ENCODE assay signal across 8 mouse cellular contexts in the genomic region with DNA sequence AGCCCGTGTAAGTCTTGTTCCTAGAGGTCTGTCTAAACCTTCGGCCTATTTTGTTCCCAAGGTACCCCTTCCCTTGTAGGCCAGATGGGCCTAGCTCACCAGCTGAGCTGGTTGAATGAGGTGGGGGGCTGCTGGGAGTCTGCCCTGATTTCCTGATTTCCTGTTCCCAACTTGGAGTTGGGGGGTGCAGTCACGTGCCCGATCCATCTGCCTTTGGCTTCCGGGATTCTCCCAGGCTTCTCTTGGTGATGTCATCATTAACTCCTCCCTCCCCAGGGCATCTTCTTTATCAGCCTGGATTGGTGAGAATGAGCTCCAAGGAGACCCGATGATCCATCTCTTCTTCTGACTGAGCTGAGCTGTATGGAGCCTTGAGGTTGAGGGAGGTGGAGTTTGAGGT. TPM values are rescaled to one million over a fixed set of nuclear protein-coding genes. Genes with fewer than 3 reads are reported as not detected.
DNase-seq lines count a peak whose midpoint lies in the region; ATAC-seq and TF ChIP-seq lines count a peak whose summit lies in the region.

No protein-coding gene starts in this region.

- H3K4me1 ChIP-seq in cerebellum, adult 2 months (ENCODE audit: control insufficient read depth, insufficient read depth, low read length) = peaks cover 37% of the 10 kb centered on the region
- H3K4me1 ChIP-seq in hindbrain, postnatal 0 days (ENCODE audit: insufficient read depth, low read length) = peaks cover 32% of the 10 kb centered on the region
- H3K4me1 ChIP-seq in midbrain, embryonic 12.5 days = peaks cover 39% of the 10 kb centered on the region
- H3K4me1 ChIP-seq in stomach, postnatal 0 days (replicated peaks; ENCODE audit: control insufficient read depth, insufficient read depth) = peaks cover 10% of the 10 kb centered on the region

- H3K4me2 ChIP-seq in hindbrain, postnatal 0 days (ENCODE audit: low read depth, low read length) = peak overlapping the region; percentile 73
- H3K4me2 ChIP-seq in midbrain, embryonic 12.5 days (replicated peaks) = peak overlapping the region; percentile 96
- H3K4me2 ChIP-seq in stomach, postnatal 0 days (replicated peaks; ENCODE audit: low read depth) = peak overlapping the region; percentile 97

- intact Hi-C loops in left cerebral cortex, adult 2 months (cut with DNase I) = no loop called here

- H3K4me3 ChIP-seq in cerebellum, adult 2 months (replicated peaks; ENCODE audit: insufficient read depth, low read depth, low read length) = peak overlapping the region; percentile 83
- peak overlapping the region; percentile 79 for H3K4me3 ChIP-seq in hindbrain, postnatal 0 days (ENCODE audit: low read length)
- peak overlapping the region; percentile 100 for H3K4me3 ChIP-seq in left cerebral cortex, adult 2 months
- peak overlapping the region; percentile 94; the same call in 1 of the 2 replicates for H3K4me3 ChIP-seq in midbrain, embryonic 12.5 days
- H3K4me3 ChIP-seq in stomach, postnatal 0 days (ENCODE audit: low read depth, low read length) = no peak overlapping the region

- H3K9me3 ChIP-seq in hindbrain, postnatal 0 days (ENCODE audit: low read length) = no peaks in the 10 kb centered on the region
- H3K9me3 ChIP-seq in midbrain, embryonic 12.5 days = no peaks in the 10 kb centered on the region
- no peaks in the 10 kb centered on the region for H3K9me3 ChIP-seq in stomach, postnatal 0 days (ENCODE audit: control insufficient read depth, low read length)

- TF ChIP-seq POLR2A in cerebellum, adult 2 months (IDR thresholded peaks at IDR 0.05; ENCODE audit: borderline replicate concordance, insufficient read depth, low read length) = no peak; the same call in 1 of the 2 replicates

- 3% methylated on average over 6 of the region's 6 CpGs for WGBS in cerebellum, adult 2 months
- WGBS in hindbrain, postnatal 0 days = 19% methylated on average over 6 of the region's 6 CpGs
- 37% methylated on average over 6 of the region's 6 CpGs for WGBS in midbrain, embryonic 12.5 days
- WGBS in stomach, postnatal 0 days = 35% methylated on average over 6 of the region's 6 CpGs

- H3K27me3 ChIP-seq in cerebellum, adult 2 months (ENCODE audit: control insufficient read depth, insufficient read depth, low read length) = no peaks in the 10 kb centered on the region
- H3K27me3 ChIP-seq in hindbrain, postnatal 0 days (ENCODE audit: insufficient read depth, low read length) = no peaks in the 10 kb centered on the region
- H3K27me3 ChIP-seq in midbrain, embryonic 12.5 days = no peaks in the 10 kb centered on the region
- no peaks in the 10 kb centered on the region for H3K27me3 ChIP-seq in stomach, postnatal 0 days (ENCODE audit: control insufficient read depth, insufficient read depth, low read length)

- peak overlapping the region; percentile 89 for H3K9ac ChIP-seq in hindbrain, postnatal 0 days (replicated peaks; ENCODE audit: low read length)
- H3K9ac ChIP-seq in midbrain, embryonic 12.5 days (replicated peaks) = no peak overlapping the region
- H3K9ac ChIP-seq in stomach, postnatal 0 days (ENCODE audit: low read length) = peak overlapping the region; percentile 18

- TF ChIP-seq CTCF in cerebellum, adult 2 months (IDR thresholded peaks at IDR 0.05; ENCODE audit: borderline replicate concordance, insufficient read depth, low read depth, low read length) = no peak
- TF ChIP-seq CTCF in hindbrain, postnatal 0 days (IDR thresholded peaks at IDR 0.05; ENCODE audit: low read depth) = no peak
- TF ChIP-seq CTCF in left cerebral cortex, adult 2 months (IDR thresholded peaks at IDR 0.05) = no peak
- TF ChIP-seq CTCF in stomach, postnatal 0 days (IDR thresholded peaks at IDR 0.05; ENCODE audit: low read depth) = no peak

- peak; percentile 82 for DNase-seq in R1 (ENCODE audit: low read depth, low spot score)
- DNase-seq in cerebellum, adult 2 months = peak; percentile 78 to 85
- peak; percentile 68 for DNase-seq in gastrocnemius, adult 18-20 months (ENCODE audit: low spot score)
- peak; percentile 85 for DNase-seq in hindbrain, postnatal 0 days (ENCODE audit: low spot score)
- DNase-seq in left cerebral cortex, adult 2 months (ENCODE audit: extremely low spot score in 1 of 2, low spot score in 2 of 2) = peak; percentile 71
- peak; percentile 38 for DNase-seq in stomach, postnatal 0 days (ENCODE audit: low spot score)
- no peak for DNase-seq in ovary, postnatal 36 days (ENCODE audit: low spot score)

- 0 out of 2 replicates have a peak, but pooled peaks have one; percentile 5 for ATAC-seq in hindbrain, postnatal 0 days
- ATAC-seq in midbrain, embryonic 12.5 days (ENCODE audit: low FRiP score, low read depth) = no peak
- ATAC-seq in stomach, postnatal 0 days (ENCODE audit: low FRiP score, low TSS enrichment) = no peak

- H3K27ac ChIP-seq in cerebellum, adult 2 months (ENCODE audit: insufficient read depth, low read length) = peak overlapping the region; percentile 94
- H3K27ac ChIP-seq in hindbrain, postnatal 0 days = peak overlapping the region; percentile 84
- H3K27ac ChIP-seq in left cerebral cortex, adult 2 months = peak overlapping the region; percentile 93
- H3K27ac ChIP-seq in midbrain, embryonic 12.5 days (replicated peaks) = peak overlapping the region; percentile 11; the same call in 1 of the 2 replicates
- peak overlapping the region; percentile 86 for H3K27ac ChIP-seq in stomach, postnatal 0 days (replicated peaks)

- H3K36me3 ChIP-seq in hindbrain, postnatal 0 days (ENCODE audit: insufficient read depth, low read length) = peaks cover 28% of the 10 kb centered on the region
- H3K36me3 ChIP-seq in midbrain, embryonic 12.5 days = peaks cover 40% of the 10 kb centered on the region
- peaks cover 9% of the 10 kb centered on the region for H3K36me3 ChIP-seq in stomach, postnatal 0 days (ENCODE audit: control insufficient read depth, insufficient read depth, low read length)

- TF ChIP-seq EP300 in stomach, postnatal 0 days (optimal IDR thresholded peaks at IDR 0.05) = no peak

RNA-seq across cellular contexts. Expression of a gene that starts 3.6 kb away (rescaled TPM):
- polyA plus RNA-seq in cerebellum, adult 2 months (2012; rRNA removed) = 98.5 and 99.2 TPM in 2 replicates
- total RNA-seq in gastrocnemius, adult 18-20 months (2021) = 1 to 10 TPM; 6.6 to 7.3 TPM
- 69.5 and 93.5 TPM in 2 replicates for total RNA-seq in hindbrain, postnatal 0 days (2014; rRNA removed)
- 52.2 and 56.4 TPM in 2 replicates for polyA plus RNA-seq in hindbrain, postnatal 0 days (2015; fragmentation: Nextera tagmentation; extraction: Ambion mirVana)
- 100 to 1,000 TPM; 139 to 152 TPM for total RNA-seq in left cerebral cortex, adult 2 months (2021)
- 54.6 and 61.2 TPM in 2 replicates for polyA plus RNA-seq in midbrain, embryonic 12.5 days (2016; fragmentation: Nextera tagmentation; extraction: Ambion mirVana)
- 9.7 and 10.2 TPM in 2 replicates for polyA plus RNA-seq in stomach, postnatal 0 days (2015; fragmentation: Nextera tagmentation; extraction: Ambion mirVana)

RNA-seq across cellular contexts. Expression of a gene that starts 3.6 kb away (rescaled TPM):
- polyA plus RNA-seq in cerebellum, adult 2 months (2012; rRNA removed) = 69.9 and 70.1 TPM in 2 replicates
- 10 to 100 TPM; 11.2 to 13.2 TPM for total RNA-seq in gastrocnemius, adult 18-20 months (2021)
- 73.6 and 109 TPM in 2 replicates for total RNA-seq in hindbrain, postnatal 0 days (2014; rRNA removed)
- 58.8 and 59.6 TPM in 2 replicates for polyA plus RNA-seq in hindbrain, postnatal 0 days (2015; fragmentation: Nextera tagmentation; extraction: Ambion mirVana)
- 10 to 100 TPM; 55.0 to 61.2 TPM for total RNA-seq in left cerebral cortex, adult 2 months (2021)
- 47.7 and 51.9 TPM in 2 replicates for polyA plus RNA-seq in midbrain, embryonic 12.5 days (2016; fragmentation: Nextera tagmentation; extraction: Ambion mirVana)
- polyA plus RNA-seq in stomach, postnatal 0 days (2015; fragmentation: Nextera tagmentation; extraction: Ambion mirVana) = 35.7 and 36.5 TPM in 2 replicates

RNA-seq across cellular contexts. Expression of a gene that starts 25.9 kb away (rescaled TPM):
- polyA plus RNA-seq in cerebellum, adult 2 months (2012; rRNA removed) = 50.1 and 52.2 TPM in 2 replicates
- total RNA-seq in gastrocnemius, adult 18-20 months (2021) = 10 to 100 TPM; 13.9 to 14.0 TPM
- 51.3 and 52.1 TPM in 2 replicates for total RNA-seq in hindbrain, postnatal 0 days (2014; rRNA removed)
- 49.9 and 52.4 TPM in 2 replicates for polyA plus RNA-seq in hindbrain, postnatal 0 days (2015; fragmentation: Nextera tagmentation; extraction: Ambion mirVana)
- total RNA-seq in left cerebral cortex, adult 2 months (2021) = 10 to 100 TPM; 37.3 to 41.1 TPM
- 88.3 and 95.4 TPM in 2 replicates for polyA plus RNA-seq in midbrain, embryonic 12.5 days (2016; fragmentation: Nextera tagmentation; extraction: Ambion mirVana)
- polyA plus RNA-seq in stomach, postnatal 0 days (2015; fragmentation: Nextera tagmentation; extraction: Ambion mirVana) = 30.7 and 32.6 TPM in 2 replicates

RNA-seq across cellular contexts. Expression of a gene that starts 26.0 kb away (rescaled TPM):
- 40.5 and 45.1 TPM in 2 replicates for polyA plus RNA-seq in cerebellum, adult 2 months (2012; rRNA removed)
- 10 to 100 TPM; 13.0 to 16.2 TPM for total RNA-seq in gastrocnemius, adult 18-20 months (2021)
- 31.3 and 41.8 TPM in 2 replicates for total RNA-seq in hindbrain, postnatal 0 days (2014; rRNA removed)
- 26.8 and 27.9 TPM in 2 replicates for polyA plus RNA-seq in hindbrain, postnatal 0 days (2015; fragmentation: Nextera tagmentation; extraction: Ambion mirVana)
- total RNA-seq in left cerebral cortex, adult 2 months (2021) = 10 to 100 TPM; 21.7 to 28.9 TPM
- 21.7 and 23.5 TPM in 2 replicates for polyA plus RNA-seq in midbrain, embryonic 12.5 days (2016; fragmentation: Nextera tagmentation; extraction: Ambion mirVana)
- polyA plus RNA-seq in stomach, postnatal 0 days (2015; fragmentation: Nextera tagmentation; extraction: Ambion mirVana) = 25.0 and 26.5 TPM in 2 replicates

RNA-seq across cellular contexts. Expression of a gene that starts 32.1 kb away (rescaled TPM):
- polyA plus RNA-seq in cerebellum, adult 2 months (2012; rRNA removed) = 0.87 and 1.0 TPM in 2 replicates
- total RNA-seq in gastrocnemius, adult 18-20 months (2021) = under 1 TPM; 0.09 to 0.12 TPM
- total RNA-seq in hindbrain, postnatal 0 days (2014; rRNA removed) = 0.04 and 1.5 TPM in 2 replicates
- 0.13 and 0.23 TPM in 2 replicates for polyA plus RNA-seq in hindbrain, postnatal 0 days (2015; fragmentation: Nextera tagmentation; extraction: Ambion mirVana)
- under 1 TPM; 0.23 to 0.30 TPM for total RNA-seq in left cerebral cortex, adult 2 months (2021)
- polyA plus RNA-seq in midbrain, embryonic 12.5 days (2016; fragmentation: Nextera tagmentation; extraction: Ambion mirVana) = 0.51 and 0.57 TPM in 2 replicates
- polyA plus RNA-seq in stomach, postnatal 0 days (2015; fragmentation: Nextera tagmentation; extraction: Ambion mirVana) = 0.11 and 0.28 TPM in 2 replicates

Comparison
In these comparisons a context has a peak if more than half of its experiments do, and no peak if none do; other contexts are left out.
1. H3K27ac ChIP-seq: peak in every context shown above with its lines; median percentile 94 in cerebellum, adult 2 months; 93 in left cerebral cortex, adult 2 months; 86 in stomach, postnatal 0 days; 84 in hindbrain, postnatal 0 days; 11 in midbrain, embryonic 12.5 days.